Mouse (Mus musculus) stomach, embryonic 15.5 days (tissue): Measurements from ENCODE around the gene Ndufa4l2. TPM values are rescaled to one million over a fixed set of nuclear protein-coding genes. Genes with fewer than 3 reads are reported as not detected.

Source experiments
- ATAC-seq: fragments of 200-750 bp; cut with Nextera tagmentation; 2 replicates; pipeline ENCODE4 v1.8.0; 2017; ENCODE audit warnings: low read depth, moderate number of reproducible peaks, moderate TSS enrichment; ENCODE audit not compliant: insufficient read depth, low FRiP score
- H3K27ac ChIP-seq: fragments of 300-500 bp; sonication (generic); 2 replicates; pipeline ENCODE4 v1.5.1; 2015; ENCODE audit warnings: mild to moderate bottlenecking, inconsistent platforms
- H3K27me3 ChIP-seq: fragments of 300-500 bp; sonication (generic); replicated peaks from 2 replicates; pipeline ENCODE4 v1.6.1; 2015; ENCODE audit warnings: inconsistent platforms
- H3K36me3 ChIP-seq: fragments of 300-500 bp; sonication (generic); 2 replicates; pipeline ENCODE4 v1.6.1; 2015; ENCODE audit warnings: inconsistent platforms
- H3K4me1 ChIP-seq: fragments of 300-500 bp; sonication (generic); 2 replicates; pipeline ENCODE4 v1.6.1; 2015; ENCODE audit warnings: inconsistent platforms
- H3K4me2 ChIP-seq: fragments of 300-500 bp; sonication (generic); 2 replicates; pipeline ENCODE4 v1.6.1; 2015; ENCODE audit warnings: mild to moderate bottlenecking, inconsistent platforms
- H3K4me3 ChIP-seq: fragments of 300-500 bp; sonication (generic); replicated peaks from 2 replicates; pipeline ENCODE4 v1.5.1; 2015; ENCODE audit warnings: inconsistent platforms
- H3K9ac ChIP-seq: fragments of 300-500 bp; sonication (generic); 2 replicates; pipeline ENCODE4 v1.6.1; 2015; ENCODE audit warnings: inconsistent platforms
- H3K9me3 ChIP-seq: fragments of 300-500 bp; sonication (generic); 2 replicates; pipeline ENCODE4 v1.6.1; 2016; ENCODE audit warnings: inconsistent platforms
- WGBS: fragments of 180-500 bp; shearing (Covaris S2); methylation state at CpG from one replicate; pipeline ENCODE4 v1.1.7; 2015; 5-methylcytosine and 5-hydroxymethylcytosine counted together
- polyA plus RNA-seq: library from polyadenylated mRNA; unstranded; fragments of >200 nt; fragmentation: Nextera tagmentation; extraction: Ambion mirVana; gene quantifications from 2 replicates; pipeline ENCODE4 v1.2.1, GENCODE M21; 2015

Gene Ndufa4l2
- polyA plus RNA-seq, 1 experiment from 2014 or later, result 117 TPM

- WGBS, result 88% methylated on average over 17 of the region's 17 CpGs
- ATAC-seq, result no peak
- no peaks in the 10 kb centered on the region for H3K9me3 ChIP-seq
- H3K27ac ChIP-seq, result no peak overlapping the region
- H3K27me3 ChIP-seq, result no peaks in the 10 kb centered on the region
- no peak overlapping the region for H3K9ac ChIP-seq
- H3K4me3 ChIP-seq, result no peak overlapping the region
- peaks cover 85% of the 10 kb centered on the region for H3K36me3 ChIP-seq
- H3K4me2 ChIP-seq, result no peak overlapping the region
- no peaks in the 10 kb centered on the region for H3K4me1 ChIP-seq
These were observed 35.1 kb downstream of the Ndufa4l2 start for GRCm38 (mm10) chr10:127549892-127550291.

- H3K4me2 ChIP-seq, result no peak overlapping the region
- no peak overlapping the region for H3K9ac ChIP-seq
- no peak for ATAC-seq
- no peak overlapping the region for H3K4me3 ChIP-seq
- peaks cover 88% of the 10 kb centered on the region for H3K36me3 ChIP-seq
- H3K27me3 ChIP-seq, result no peaks in the 10 kb centered on the region
- H3K27ac ChIP-seq, result no peak overlapping the region
- no peaks in the 10 kb centered on the region for H3K4me1 ChIP-seq
- H3K9me3 ChIP-seq, result no peaks in the 10 kb centered on the region
- 75% methylated on average over 18 of the region's 18 CpGs for WGBS
These were observed 40.9 kb downstream of the Ndufa4l2 start for GRCm38 (mm10) chr10:127555703-127556102.

DNA sequence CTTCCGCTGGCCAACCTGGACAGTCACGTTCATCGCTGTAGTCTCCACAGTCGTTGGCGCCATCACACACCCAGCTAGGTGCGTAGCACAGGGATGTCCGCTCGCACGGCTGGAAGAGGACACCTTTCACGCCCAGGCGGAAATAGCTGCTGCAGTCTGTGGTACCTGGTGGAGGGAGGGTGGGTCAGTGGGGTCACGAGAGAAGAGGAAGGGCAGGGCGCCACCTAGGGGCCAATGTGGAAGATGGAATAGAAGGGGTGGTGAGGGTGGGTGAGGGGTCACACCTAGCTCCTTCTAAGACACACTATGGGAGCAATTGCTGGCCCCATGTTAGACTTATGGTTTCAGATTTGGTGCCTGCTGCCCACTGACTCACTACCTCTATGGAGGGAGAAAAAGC is 42.6 kb downstream of the Ndufa4l2 start:
- Histone ChIP-seq H3K27me3 (no peaks in the 10 kb centered on the region), H3K36me3 (peaks cover 72% of the 10 kb centered on the region)
- 86% methylated on average over 13 of the region's 13 CpGs for WGBS

GRCm38 (mm10) chr10:127561145-127561544 is 46.4 kb downstream of the Ndufa4l2 start:
- Histone ChIP-seq H3K4me2 (no peak overlapping the region), H3K27me3 (no peaks in the 10 kb centered on the region), H3K36me3 (peaks cover 53% of the 10 kb centered on the region), H3K4me3 (no peak overlapping the region), H3K9ac (no peak overlapping the region), H3K9me3 (no peaks in the 10 kb centered on the region), H3K27ac (no peak overlapping the region), H3K4me1 (no peaks in the 10 kb centered on the region)
- no peak for ATAC-seq

More for the DNA sequence above, 42.6 kb downstream of the Ndufa4l2 start:
- Histone ChIP-seq H3K27ac (no peak overlapping the region), H3K4me1 (no peaks in the 10 kb centered on the region), H3K4me3 (no peak overlapping the region), H3K4me2 (no peak overlapping the region), H3K9ac (no peak overlapping the region), H3K9me3 (no peaks in the 10 kb centered on the region)
- ATAC-seq, result no peak

DNA sequence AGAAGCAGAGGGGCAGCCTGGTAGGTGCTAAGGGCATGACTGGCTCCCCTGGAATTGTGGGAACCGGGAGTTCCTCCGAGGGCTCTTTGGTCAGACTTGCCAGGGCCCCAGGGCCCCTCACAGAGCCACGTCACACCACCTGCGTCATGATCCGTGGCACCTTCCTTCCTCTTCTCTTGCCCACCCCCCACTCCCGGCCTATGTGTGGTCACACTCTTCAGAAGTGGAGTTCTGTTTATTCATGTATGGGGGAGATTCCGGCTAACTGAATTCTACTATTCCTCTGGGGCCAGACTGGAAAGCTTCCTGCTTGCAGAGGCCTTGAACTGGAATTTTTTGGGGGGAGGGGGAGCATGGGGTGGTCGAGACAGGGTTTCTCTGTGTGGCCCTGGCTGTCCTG is 49.1 kb downstream of the Ndufa4l2 start:
- Histone ChIP-seq H3K4me2 (no peak overlapping the region), H3K4me3 (no peak overlapping the region), H3K27ac (peak overlapping the region; percentile 61; the same call in 1 of the 2 replicates), H3K36me3 (peaks cover 44% of the 10 kb centered on the region), H3K9ac (no peak overlapping the region), H3K27me3 (no peaks in the 10 kb centered on the region), H3K4me1 (no peaks in the 10 kb centered on the region), H3K9me3 (no peaks in the 10 kb centered on the region)
- peak; percentile 1; the same call in 1 of the 2 replicates for ATAC-seq
- WGBS, result 64% methylated on average over 8 of the region's 8 CpGs

GRCm38 (mm10) chr10:127564301-127564700 is 49.5 kb downstream of the Ndufa4l2 start:
- H3K4me2 ChIP-seq, result no peak overlapping the region
- H3K9ac ChIP-seq, result no peak overlapping the region
- peaks cover 42% of the 10 kb centered on the region for H3K36me3 ChIP-seq
- no peaks in the 10 kb centered on the region for H3K4me1 ChIP-seq
- peak overlapping the region; percentile 61; the same call in 1 of the 2 replicates for H3K27ac ChIP-seq
- H3K4me3 ChIP-seq, result no peak overlapping the region
- peak; percentile 74 for ATAC-seq
- no peaks in the 10 kb centered on the region for H3K9me3 ChIP-seq
- 39% methylated on average over 13 of the region's 13 CpGs for WGBS
- no peaks in the 10 kb centered on the region for H3K27me3 ChIP-seq

Other genes with a start within 250 kb of the Ndufa4l2 start
- 161 and 169 TPM in 2 replicates for gene Dctn2, start 248.6 kb upstream of the Ndufa4l2 start, polyA plus RNA-seq
- gene Mbd6, start 225.9 kb upstream of the Ndufa4l2 start, polyA plus RNA-seq, result 18.6 and 19.4 TPM in 2 replicates
- 109 and 110 TPM in 2 replicates for gene Mars, start 203.2 kb upstream of the Ndufa4l2 start, polyA plus RNA-seq
- 5.6 and 6.3 TPM in 2 replicates for gene Arhgap9, start 193.0 kb upstream of the Ndufa4l2 start, polyA plus RNA-seq
- gene Gli1, start 173.0 kb upstream of the Ndufa4l2 start, polyA plus RNA-seq, result 9.1 and 10.1 TPM in 2 replicates
- gene Inhbe, start 160.6 kb upstream of the Ndufa4l2 start, polyA plus RNA-seq, result 0.05 TPM in 1 of 2 replicates, not detected in the other
- 0.27 TPM in 2 replicates for gene Inhbc, start 144.5 kb upstream of the Ndufa4l2 start, polyA plus RNA-seq
- 26.5 and 34.1 TPM in 2 replicates for gene R3hdm2, start 134.6 kb upstream of the Ndufa4l2 start, polyA plus RNA-seq
- 0.92 and 1.7 TPM in 2 replicates for gene Stac3, start 13.3 kb upstream of the Ndufa4l2 start, polyA plus RNA-seq
- gene Shmt2, start 7.5 kb downstream of the Ndufa4l2 start, polyA plus RNA-seq, result 142 and 144 TPM in 2 replicates
- 5.0 and 5.4 TPM in 2 replicates for gene Nxph4, start 19.6 kb downstream of the Ndufa4l2 start, polyA plus RNA-seq
- gene Lrp1, start 106.2 kb downstream of the Ndufa4l2 start, polyA plus RNA-seq, result 77.0 and 87.0 TPM in 2 replicates
- gene Stat6, start 128.0 kb downstream of the Ndufa4l2 start, polyA plus RNA-seq, result 35.0 and 37.1 TPM in 2 replicates
- gene Nemp1, start 151.9 kb downstream of the Ndufa4l2 start, polyA plus RNA-seq, result 7.8 and 8.6 TPM in 2 replicates
- gene Nab2, start 153.6 kb downstream of the Ndufa4l2 start, polyA plus RNA-seq, result 10.8 and 13.3 TPM in 2 replicates
- 15.3 and 17.1 TPM in 2 replicates for gene Myo1a, start 190.2 kb downstream of the Ndufa4l2 start, polyA plus RNA-seq
- gene Tac2, start 209.5 kb downstream of the Ndufa4l2 start, polyA plus RNA-seq, result 2.7 and 4.4 TPM in 2 replicates
- gene Zbtb39, start 224.6 kb downstream of the Ndufa4l2 start, polyA plus RNA-seq, result 2.5 and 3.0 TPM in 2 replicates
- 2.4 and 2.9 TPM in 2 replicates for gene Gpr182, start 236.8 kb downstream of the Ndufa4l2 start, polyA plus RNA-seq
- gene Rdh1, start 244.8 kb downstream of the Ndufa4l2 start, polyA plus RNA-seq, result 0.03 TPM in 1 of 2 replicates, not detected in the other
- not detected in 2 replicates for gene Rdh16f1, start 244.8 kb downstream of the Ndufa4l2 start, polyA plus RNA-seq